ENCODE assay signal across 21 mouse cellular contexts in the genomic region with DNA sequence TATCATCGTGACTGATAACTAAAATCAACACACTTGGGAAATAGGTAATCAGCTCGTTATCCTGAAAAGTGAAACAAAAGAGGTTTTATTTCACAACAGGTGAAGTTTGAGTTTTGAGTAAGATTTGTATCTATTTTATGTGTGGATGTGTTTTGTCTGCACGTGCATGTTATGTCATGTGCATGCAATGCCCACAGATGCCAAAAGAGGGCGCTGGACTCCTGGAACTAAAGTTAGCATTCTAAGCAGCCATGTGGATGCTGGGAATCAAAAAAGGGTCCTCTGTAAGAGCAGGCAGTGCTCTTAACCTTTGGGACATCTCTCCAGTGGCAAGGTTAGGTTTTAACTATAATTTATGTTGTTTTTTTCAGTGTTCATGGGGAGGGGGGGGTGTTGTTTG. TPM values are rescaled to one million over a fixed set of nuclear protein-coding genes. Genes with fewer than 3 reads are reported as not detected.
DNase-seq lines count a peak whose midpoint lies in the region; ATAC-seq and TF ChIP-seq lines count a peak whose summit lies in the region.
"Had no signal": no experiment of that assay in that cellular context is flagged by ENCODE, and none has a peak within 500 bp of the region (broad histone marks: within the 10 kb centered on the region; RNA-seq: fewer than 3 reads in every experiment).

No protein-coding gene starts in this region.

- no peak overlapping the region for H3K27ac ChIP-seq in intestine, postnatal 0 days (ENCODE audit: low read depth, low read length)
- H3K27ac ChIP-seq in intestine, embryonic 16.5 days (ENCODE audit: low read length), result no peak overlapping the region
- H3K27ac ChIP-seq: neural tube, embryonic 15.5 days had no signal

- no peak for ATAC-seq in intestine, postnatal 0 days
- no peak for ATAC-seq in intestine, embryonic 16.5 days
- ATAC-seq in G1E (ENCODE audit: extremely low read depth, insufficient number of reproducible peaks, low FRiP score, poor library complexity, severe bottlenecking), result no peak
- ATAC-seq: CD4-positive, CD25-positive, alpha-beta regulatory T cell, adult 4 months; hindbrain, embryonic 16.5 days had no signal

- H3K4me1 ChIP-seq in intestine, postnatal 0 days (replicated peaks; ENCODE audit: control insufficient read depth, insufficient read depth, low read length), result peaks cover 8% of the 10 kb centered on the region
- peaks cover 9% of the 10 kb centered on the region; the same call in 1 of the 2 replicates for H3K4me1 ChIP-seq in intestine, embryonic 16.5 days (ENCODE audit: control insufficient read depth, insufficient read depth, low read length)
- H3K4me1 ChIP-seq in G1E (ENCODE audit: insufficient read depth, low read depth, low read length), result peaks cover 4% of the 10 kb centered on the region; the same call in 1 of the 2 replicates

- H3K9me3 ChIP-seq in intestine, postnatal 0 days (ENCODE audit: control insufficient read depth), result no peaks in the 10 kb centered on the region
- H3K9me3 ChIP-seq in intestine, embryonic 16.5 days (ENCODE audit: control insufficient read depth, low read length), result no peaks in the 10 kb centered on the region
- no peaks in the 10 kb centered on the region for H3K9me3 ChIP-seq in G1E (replicated peaks)
- H3K9me3 ChIP-seq: neural tube, embryonic 15.5 days had no signal

- intact Hi-C loops in gastrocnemius, postnatal 14 days (cut with DNase I; ENCODE audit: low total_unique reads), result no loop called here

- no peaks in the 10 kb centered on the region for H3K27me3 ChIP-seq in intestine, postnatal 0 days (replicated peaks; ENCODE audit: control insufficient read depth, insufficient read depth, low read length)
- no peaks in the 10 kb centered on the region for H3K27me3 ChIP-seq in intestine, embryonic 16.5 days (replicated peaks; ENCODE audit: control insufficient read depth, insufficient read depth, low read length)
- H3K27me3 ChIP-seq in G1E (ENCODE audit: insufficient read depth, low read length), result no peaks in the 10 kb centered on the region; the same call in 1 of the 2 replicates

- no peak overlapping the region for H3K4me2 ChIP-seq in intestine, postnatal 0 days (replicated peaks; ENCODE audit: low read depth)
- no peak overlapping the region for H3K4me2 ChIP-seq in intestine, embryonic 16.5 days (ENCODE audit: low read depth, low read length)
- H3K4me2 ChIP-seq: neural tube, embryonic 15.5 days had no signal

- no peak overlapping the region for H3K4me3 ChIP-seq in intestine, postnatal 0 days (ENCODE audit: low read depth, low read length)
- no peak overlapping the region for H3K4me3 ChIP-seq in intestine, embryonic 16.5 days (ENCODE audit: low read length)
- no peak overlapping the region for H3K4me3 ChIP-seq in G1E (ENCODE audit: low read depth, low read length)
- H3K4me3 ChIP-seq: erythroblast, embryonic 14.5 days; neural tube, embryonic 15.5 days had no signal

- peak; percentile 34 for DNase-seq in retina, embryonic 14.5 days (ENCODE audit: low spot score)
- no peak for DNase-seq in retina, postnatal 1 day
- DNase-seq in G1E (ENCODE audit: low spot score), result no peak
- DNase-seq in induced T-regulatory cell, adult 2 months (ENCODE audit: low read depth), result peak; percentile 35
- DNase-seq in gastrocnemius, postnatal 25 days, result no peak
- DNase-seq in gastrocnemius, postnatal 14 days, result no peak
- DNase-seq: adrenal gland, postnatal 25 days; cerebellum, adult 11 months; heart, adult 18-20 months; heart, postnatal 14 days; kidney, postnatal 10 days; layer of hippocampus, postnatal 36 days; thymus, adult 18-20 months had no signal

- WGBS in intestine, postnatal 0 days, result 63% methylated on average over 4 of the region's 4 CpGs
- WGBS in intestine, embryonic 16.5 days, result 72% methylated on average over 4 of the region's 4 CpGs

- peak; percentile 53 for TF ChIP-seq CTCF in intestine, postnatal 0 days (IDR thresholded peaks at IDR 0.05; ENCODE audit: low read depth)
- TF ChIP-seq CTCF in G1E (IDR thresholded peaks at IDR 0.05; ENCODE audit: low read depth, low read length), result peak; percentile 44

- H3K36me3 ChIP-seq in intestine, postnatal 0 days (ENCODE audit: control insufficient read depth, insufficient read depth), result no peaks in the 10 kb centered on the region
- no peaks in the 10 kb centered on the region for H3K36me3 ChIP-seq in intestine, embryonic 16.5 days (ENCODE audit: control insufficient read depth, insufficient read depth, low read length)
- no peaks in the 10 kb centered on the region for H3K36me3 ChIP-seq in G1E (replicated peaks)
- H3K36me3 ChIP-seq: neural tube, embryonic 15.5 days had no signal

- no peak overlapping the region for H3K9ac ChIP-seq in intestine, postnatal 0 days (ENCODE audit: low read depth, low read length)
- H3K9ac ChIP-seq in intestine, embryonic 16.5 days (ENCODE audit: low read depth, low read length), result no peak overlapping the region
- H3K9ac ChIP-seq: neural tube, embryonic 15.5 days had no signal

RNA-seq across cellular contexts. Expression of a gene that starts 26.0 kb away (rescaled TPM):
- 0.07 and 0.22 TPM in 2 replicates for polyA plus RNA-seq in intestine, postnatal 0 days (2015; fragmentation: Nextera tagmentation; extraction: Ambion mirVana)
- polyA plus RNA-seq in intestine, embryonic 16.5 days (2015; fragmentation: Nextera tagmentation; extraction: Ambion mirVana), result 0.10 and 0.18 TPM in 2 replicates
- total RNA-seq in G1E (2014; fragmentation: Nextera tagmentation) (not detected in 2 replicates), G1E (2017) (0.17 and 0.27 TPM in 2 replicates)
- not detected in 2 replicates for polyA plus RNA-seq in G1E (2012)
- total RNA-seq in gastrocnemius, postnatal 25 days (2021), result 1 to 10 TPM in 1 of 2 experiments, under 1 TPM in 1; 0.69 to 5.5 TPM
- under 1 TPM; 0.82 to 0.96 TPM for total RNA-seq in gastrocnemius, postnatal 14 days (2021)
- total RNA-seq: megakaryocyte-erythroid progenitor cell, adult 5-6 weeks had no signal
- polyA plus RNA-seq: CD4-positive, CD25-positive, alpha-beta regulatory T cell, adult 4 months; limb, embryonic 11.5 days had no signal

RNA-seq across cellular contexts. Expression of a gene that starts 53.3 kb away (rescaled TPM):
- polyA plus RNA-seq in intestine, postnatal 0 days (2015; fragmentation: Nextera tagmentation; extraction: Ambion mirVana), result 1.8 and 1.9 TPM in 2 replicates
- polyA plus RNA-seq in intestine, embryonic 16.5 days (2015; fragmentation: Nextera tagmentation; extraction: Ambion mirVana), result 2.5 and 2.8 TPM in 2 replicates
- total RNA-seq in G1E (2014; fragmentation: Nextera tagmentation) (not detected in 2 replicates), G1E (2017) (0.06 TPM in 1 of 2 replicates, not detected in the other)
- 0.02 TPM in 1 of 2 replicates, not detected in the other for polyA plus RNA-seq in G1E (2012)
- total RNA-seq in gastrocnemius, postnatal 25 days (2021), result under 1 TPM in 1 of 2 experiments, not detected in 1; 0.18 TPM
- not detected for total RNA-seq in gastrocnemius, postnatal 14 days (2021)
- total RNA-seq: heart, postnatal 14 days; megakaryocyte-erythroid progenitor cell, adult 5-6 weeks had no signal
- polyA plus RNA-seq: CD4-positive, CD25-positive, alpha-beta regulatory T cell, adult 4 months; erythroblast, embryonic 14.5 days had no signal

Comparison
In these comparisons a context has a peak if more than half of its experiments do, and no peak if none do; other contexts are left out.
1. DNase-seq: peak in retina, embryonic 14.5 days (single experiment) and induced T-regulatory cell, adult 2 months (single experiment); none in retina, postnatal 1 day (single experiment), G1E (single experiment), gastrocnemius, postnatal 25 days (single experiment) and gastrocnemius, postnatal 14 days (single experiment).